34 mouse cellular contexts compared by ENCODE assay signal in genomic region chr14:55236685-55237084, GRCm38 (mm10). TPM values are rescaled to one million over a fixed set of nuclear protein-coding genes. Genes with fewer than 3 reads are reported as not detected.
"Had no signal": no experiment of that assay in that cellular context is flagged by ENCODE, and none has a peak within 500 bp of the region (broad histone marks: within the 10 kb centered on the region; RNA-seq: fewer than 3 reads in every experiment).

No protein-coding gene starts in this region.

- H3K27ac ChIP-seq: embryonic facial prominence, embryonic 10.5 days; embryonic facial prominence, embryonic 12.5 days; embryonic facial prominence, embryonic 13.5 days; embryonic facial prominence, embryonic 15.5 days; forebrain, embryonic 10.5 days; forebrain, embryonic 12.5 days; forebrain, embryonic 13.5 days; forebrain, embryonic 15.5 days; gastrocnemius, adult 2 months; heart, adult 2 months; heart, embryonic 10.5 days had no signal

- H3K4me3 ChIP-seq: embryonic facial prominence, embryonic 10.5 days; embryonic facial prominence, embryonic 12.5 days; embryonic facial prominence, embryonic 13.5 days; embryonic facial prominence, embryonic 15.5 days; erythroblast, embryonic 14.5 days; forebrain, embryonic 10.5 days; forebrain, embryonic 12.5 days; forebrain, embryonic 13.5 days; forebrain, embryonic 15.5 days; gastrocnemius, adult 2 months; heart, adult 2 months; heart, embryonic 10.5 days had no signal

- DNase-seq: cerebellum, adult 8-10 months; cerebellum, adult 9-10 months; cerebellum, adult 9-11 months; cerebellum, postnatal 10 days; cerebellum, postnatal 14 days; cerebellum, postnatal 25 days; cerebellum, postnatal 36 days; embryo, embryonic 11 days; forebrain, postnatal 0 days; gastrocnemius, adult 2 months; gastrocnemius, postnatal 10 days; gastrocnemius, postnatal 14 days; gastrocnemius, postnatal 25 days; gastrocnemius, postnatal 36 days; heart, adult 18-20 months; heart, adult 2 months had no signal

- H3K9ac ChIP-seq: embryonic facial prominence, embryonic 12.5 days; embryonic facial prominence, embryonic 13.5 days; embryonic facial prominence, embryonic 15.5 days; forebrain, embryonic 12.5 days; forebrain, embryonic 13.5 days; forebrain, embryonic 15.5 days; forebrain, postnatal 0 days had no signal

- H3K4me2 ChIP-seq: embryonic facial prominence, embryonic 12.5 days; embryonic facial prominence, embryonic 13.5 days; embryonic facial prominence, embryonic 15.5 days; forebrain, embryonic 12.5 days; forebrain, embryonic 13.5 days; forebrain, embryonic 15.5 days had no signal

- H3K27me3 ChIP-seq: embryonic facial prominence, embryonic 12.5 days; embryonic facial prominence, embryonic 13.5 days; embryonic facial prominence, embryonic 15.5 days; forebrain, embryonic 12.5 days; forebrain, embryonic 13.5 days; forebrain, embryonic 15.5 days had no signal

- ATAC-seq: forebrain, embryonic 13.5 days; forebrain, embryonic 14.5 days; forebrain, embryonic 15.5 days; forebrain, embryonic 16.5 days; forebrain, postnatal 0 days had no signal

- H3K9me3 ChIP-seq: embryonic facial prominence, embryonic 10.5 days; embryonic facial prominence, embryonic 12.5 days; embryonic facial prominence, embryonic 13.5 days; embryonic facial prominence, embryonic 15.5 days; forebrain, embryonic 10.5 days; forebrain, embryonic 12.5 days; forebrain, embryonic 13.5 days; forebrain, embryonic 15.5 days; heart, embryonic 10.5 days had no signal

- H3K4me1 ChIP-seq: embryonic facial prominence, embryonic 10.5 days; embryonic facial prominence, embryonic 12.5 days; embryonic facial prominence, embryonic 13.5 days; embryonic facial prominence, embryonic 15.5 days; forebrain, embryonic 10.5 days; forebrain, embryonic 12.5 days; forebrain, embryonic 13.5 days; forebrain, embryonic 15.5 days; heart, embryonic 10.5 days had no signal

- H3K36me3 ChIP-seq: embryonic facial prominence, embryonic 10.5 days; embryonic facial prominence, embryonic 12.5 days; embryonic facial prominence, embryonic 13.5 days; embryonic facial prominence, embryonic 15.5 days; forebrain, embryonic 10.5 days; forebrain, embryonic 12.5 days; forebrain, embryonic 15.5 days; heart, embryonic 10.5 days had no signal

RNA-seq across cellular contexts. Expression of gene Dhrs2, which starts 14.9 kb away (rescaled TPM):
- total RNA-seq: gastrocnemius, adult 18-20 months; gastrocnemius, adult 2 months; gastrocnemius, adult 8-10 months; gastrocnemius, postnatal 10 days; gastrocnemius, postnatal 25 days; gastrocnemius, postnatal 36 days; granulocyte monocyte progenitor cell, adult 5-6 weeks; heart, adult 18-20 months; heart, adult 2 months had no signal
- polyA plus RNA-seq: embryonic facial prominence, embryonic 10.5 days; embryonic facial prominence, embryonic 11.5 days; erythroblast, embryonic 14.5 days; forebrain, embryonic 10.5 days; forebrain, embryonic 11.5 days; forebrain, embryonic 13.5 days; forebrain, embryonic 16.5 days; gonadal fat pad, adult 2 months; heart, embryonic 10.5 days had no signal
